Mouse (Mus musculus): ENCODE measurements at regions not wholly inside any gene's neighbourhood (a gene's known extent, or its start where the extent isn't known, plus 50 kb on each side); places are given as distances from the start of the nearest gene placed in this dataset.

DNA sequence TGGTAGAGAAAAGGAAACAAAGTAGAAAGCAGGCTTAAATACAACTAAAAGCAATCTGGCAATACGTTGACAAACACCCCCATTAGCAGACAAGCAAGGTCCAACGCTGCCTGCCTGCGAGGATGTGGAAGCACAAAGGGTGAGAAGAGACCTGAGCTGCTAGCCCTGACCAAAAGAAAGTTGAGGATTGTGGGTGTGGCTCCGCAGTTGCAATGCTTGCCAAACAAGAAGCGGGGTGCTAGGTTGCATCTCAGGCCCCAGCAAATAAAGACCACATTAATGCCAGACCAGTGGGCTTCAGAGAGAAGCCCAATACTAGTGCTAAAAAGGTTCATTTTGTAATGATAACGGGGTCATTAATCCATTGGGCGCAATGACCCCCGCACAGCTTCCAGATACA, 67.8 kb downstream of the Dlk1 start:
- no peak for DNase-seq (ENCODE audit: low spot score)

DNA sequence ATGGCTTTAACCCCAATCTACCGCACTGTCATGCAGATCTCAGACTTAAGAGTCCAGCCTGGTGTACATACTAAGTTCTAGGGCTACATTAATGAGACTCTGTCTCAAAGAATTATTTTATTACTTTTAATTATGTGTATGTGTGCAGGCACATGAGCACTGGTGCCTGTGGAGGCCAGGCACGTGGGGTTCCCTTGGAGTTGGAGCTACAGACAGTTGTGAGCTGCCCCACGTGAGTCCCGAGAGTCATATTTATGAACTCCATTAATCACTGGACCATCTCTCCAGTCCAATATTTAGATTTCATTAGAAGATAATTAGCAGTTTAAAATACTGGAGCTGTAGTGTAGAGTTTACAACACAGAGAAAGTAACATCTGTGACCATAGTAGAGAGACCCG, 67.2 kb downstream of the Dlk1 start:
- Histone ChIP-seq H3K4me3 (no peak overlapping the region), H3K9me3 (no peaks in the 10 kb centered on the region), H3K36me3 (no peaks in the 10 kb centered on the region), H3K27me3 (ENCODE audit: insufficient read depth, poor library complexity, severe bottlenecking) (peaks cover 7% of the 10 kb centered on the region), H3K27ac (no peak overlapping the region), H3K4me1 (replicated peaks) (peaks cover 77% of the 10 kb centered on the region)
- no peak for DNase-seq (ENCODE audit: low spot score)
- 68% methylated on average over 5 of the region's 5 CpGs for WGBS

More for the DNA sequence above, 67.8 kb downstream of the Dlk1 start:
- Histone ChIP-seq H3K36me3 (no peaks in the 10 kb centered on the region), H3K27me3 (ENCODE audit: insufficient read depth, poor library complexity, severe bottlenecking) (0 out of 2 replicates have a peak, but pooled peaks cover 6% of the 10 kb centered on the region), H3K9me3 (no peaks in the 10 kb centered on the region), H3K4me3 (no peak overlapping the region), H3K4me1 (replicated peaks) (peaks cover 77% of the 10 kb centered on the region), H3K27ac (peak overlapping the region; percentile 1; the same call in 1 of the 2 replicates)
- 35% methylated on average over 8 of the region's 8 CpGs for WGBS

DNA sequence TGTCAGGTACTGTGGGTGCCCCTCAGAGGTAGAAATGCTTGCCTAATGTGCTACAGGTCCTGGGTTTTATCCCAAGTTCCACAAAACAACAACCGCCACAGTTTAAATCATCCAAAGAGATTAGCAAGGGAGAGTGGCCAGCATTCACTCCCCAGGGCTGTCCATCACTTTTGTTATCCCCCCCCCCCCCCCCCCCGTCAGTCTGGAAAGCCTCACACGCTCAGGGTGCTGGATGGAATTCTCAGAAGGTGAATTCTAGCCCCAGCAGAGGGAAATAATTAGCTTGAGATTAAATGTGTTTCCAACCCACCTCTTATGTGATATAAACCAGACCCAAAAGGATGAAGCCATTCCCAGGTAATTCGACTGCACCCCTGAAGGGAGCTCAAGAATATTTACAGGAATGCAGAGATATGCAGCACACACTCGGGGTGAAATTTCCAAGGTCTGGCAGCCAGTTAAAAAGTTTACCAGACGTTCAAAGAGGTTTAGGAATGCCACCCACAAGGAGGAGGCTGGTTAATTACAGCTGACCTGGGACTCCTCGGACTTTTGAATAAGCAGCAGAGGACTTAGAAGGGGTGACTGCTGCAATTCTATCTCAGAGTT, 65.9 kb downstream of the Dlk1 start:
- DNase-seq (ENCODE audit: low spot score): no peak
- Histone ChIP-seq H3K4me3 (no peak overlapping the region), H3K27ac (peak overlapping the region; percentile 64), H3K36me3 (no peaks in the 10 kb centered on the region), H3K4me1 (replicated peaks) (peaks cover 73% of the 10 kb centered on the region), H3K27me3 (ENCODE audit: insufficient read depth, poor library complexity, severe bottlenecking) (peaks cover 19% of the 10 kb centered on the region), H3K9me3 (no peaks in the 10 kb centered on the region)
- WGBS: 22% methylated on average over 7 of the region's 7 CpGs

DNA sequence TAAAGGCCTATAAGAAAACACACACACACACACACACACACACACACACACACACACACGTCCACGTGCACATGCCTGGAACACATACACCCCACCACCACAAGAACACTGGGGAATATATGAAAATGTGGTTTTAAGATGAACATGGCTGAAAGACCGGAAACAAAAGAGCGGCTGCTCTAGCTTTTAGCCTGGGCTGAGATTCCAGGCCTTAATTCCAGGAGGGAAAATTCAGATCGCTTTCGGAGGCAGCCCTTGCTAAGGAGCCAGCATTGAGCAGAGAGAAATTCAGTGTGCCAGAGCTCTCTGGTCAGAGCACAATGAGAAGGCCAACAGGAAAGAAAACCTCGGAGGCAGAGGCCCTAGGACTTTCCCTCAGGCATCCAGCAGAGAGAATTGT, 65.1 kb downstream of the Dlk1 start:
- no peaks in the 10 kb centered on the region for H3K36me3 ChIP-seq
- DNase-seq (ENCODE audit: low spot score): no peak
- no peaks in the 10 kb centered on the region for H3K9me3 ChIP-seq
- H3K27ac ChIP-seq: peak overlapping the region; percentile 64
- peaks cover 22% of the 10 kb centered on the region for H3K27me3 ChIP-seq (ENCODE audit: insufficient read depth, poor library complexity, severe bottlenecking)
- 61% methylated on average over 7 of the region's 7 CpGs for WGBS
- H3K4me3 ChIP-seq: no peak overlapping the region
- H3K4me1 ChIP-seq (replicated peaks): peaks cover 73% of the 10 kb centered on the region

DNA sequence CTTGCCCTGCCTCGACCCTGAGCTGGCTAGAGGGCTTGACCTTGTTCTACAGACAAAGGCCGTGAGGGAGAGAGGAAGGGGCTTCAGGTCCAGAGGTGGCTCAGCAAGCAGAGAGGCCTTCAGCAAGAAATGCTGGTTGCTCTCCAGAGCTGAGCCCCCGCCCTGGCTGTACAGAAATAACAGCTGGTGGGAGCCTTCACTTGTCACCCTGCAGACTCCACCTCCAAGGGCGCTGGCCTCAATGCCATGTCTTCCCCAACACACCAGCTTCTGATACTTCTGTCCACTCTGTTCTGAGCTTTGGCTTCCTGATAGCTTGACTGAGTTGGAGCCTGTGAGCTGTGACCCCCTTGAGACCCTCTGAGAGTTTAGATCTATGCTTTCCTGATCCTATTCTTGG, 64.3 kb downstream of the Dlk1 start:
- peaks cover 79% of the 10 kb centered on the region for H3K4me1 ChIP-seq (replicated peaks)
- no peak for DNase-seq (ENCODE audit: low spot score)
- peaks cover 22% of the 10 kb centered on the region for H3K27me3 ChIP-seq (ENCODE audit: insufficient read depth, poor library complexity, severe bottlenecking)
- H3K36me3 ChIP-seq: no peaks in the 10 kb centered on the region
- 32% methylated on average over 4 of the region's 4 CpGs for WGBS
- peak overlapping the region; percentile 64; the same call in 1 of the 2 replicates for H3K27ac ChIP-seq
- no peaks in the 10 kb centered on the region for H3K9me3 ChIP-seq
- no peak overlapping the region for H3K4me3 ChIP-seq

DNA sequence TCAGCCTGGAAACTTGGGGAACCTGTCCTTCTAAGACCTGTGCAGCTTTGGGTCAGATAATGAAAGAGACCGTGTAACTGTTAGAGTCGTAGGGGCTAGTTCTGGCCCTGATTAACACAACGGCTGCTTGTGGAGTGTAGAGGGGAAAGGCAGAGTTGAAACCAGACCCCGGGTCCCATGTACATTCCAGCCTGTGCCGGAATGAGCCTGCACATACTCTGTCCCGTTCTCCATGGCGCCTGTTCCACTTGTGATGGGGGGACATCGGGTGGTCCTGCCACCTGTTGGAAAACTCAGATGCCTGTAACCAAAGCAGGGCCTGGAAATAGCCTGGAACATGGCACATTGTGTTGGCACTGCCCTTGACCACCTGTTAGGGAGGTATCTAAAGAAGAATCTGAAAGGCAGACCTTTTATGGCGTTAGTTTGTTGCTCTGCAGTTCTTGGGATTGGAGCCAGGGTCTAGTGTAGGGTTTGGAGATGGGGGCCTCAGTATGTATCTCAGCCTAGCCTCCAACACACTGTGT, 61.7 kb downstream of the Dlk1 start:
- H3K4me3 ChIP-seq: no peak overlapping the region
- H3K27ac ChIP-seq: no peak overlapping the region
- no peak for DNase-seq (ENCODE audit: low spot score)
- H3K9me3 ChIP-seq: no peaks in the 10 kb centered on the region
- H3K4me1 ChIP-seq (replicated peaks): peaks cover 82% of the 10 kb centered on the region
- WGBS: 83% methylated on average over 9 of the region's 9 CpGs
- H3K36me3 ChIP-seq: no peaks in the 10 kb centered on the region
- H3K27me3 ChIP-seq (ENCODE audit: insufficient read depth, poor library complexity, severe bottlenecking): peaks cover 42% of the 10 kb centered on the region
